Mouse (Mus musculus): ENCODE results near the gene Rbms3.

DNA sequence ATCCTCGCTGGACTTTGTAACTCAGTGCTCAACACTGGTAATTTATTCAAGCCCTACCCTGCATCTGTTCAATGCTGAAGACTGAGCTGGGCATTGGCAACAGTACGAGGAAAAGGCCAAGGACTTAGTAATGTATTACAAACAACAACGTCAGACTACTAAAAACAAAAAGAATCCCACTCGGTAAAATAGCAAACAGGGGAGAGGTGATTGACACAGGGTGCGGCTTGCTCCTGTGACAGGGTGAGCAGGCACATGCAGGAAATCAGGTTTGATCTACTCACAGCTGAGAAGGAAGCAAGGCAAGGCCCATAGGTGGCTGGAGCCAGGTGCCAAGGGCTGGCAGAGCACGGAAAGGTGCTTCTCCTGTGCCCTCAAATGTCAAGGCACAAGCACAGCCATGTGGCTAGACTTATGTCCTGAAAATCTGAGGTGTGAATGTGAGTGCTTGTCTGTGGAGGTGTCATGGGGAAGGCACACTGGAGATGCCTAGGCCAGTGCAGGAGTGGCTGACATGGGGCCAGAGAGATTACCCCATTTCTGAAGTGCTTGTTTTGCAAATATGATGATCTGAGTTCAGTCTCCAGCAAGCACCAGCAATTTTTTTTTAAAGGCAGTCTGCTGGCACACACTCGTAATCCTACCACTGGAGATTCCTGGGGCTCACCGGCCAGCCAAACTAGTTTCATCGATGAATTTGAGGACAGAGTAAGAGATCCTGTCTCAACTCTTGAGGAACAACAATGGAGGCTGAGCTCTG lies 251.4 kb downstream of the Rbms3 start:
- TF ChIP-seq ZC3H11A (IDR thresholded peaks at IDR 0.05; ENCODE audit: borderline replicate concordance, low read depth, low read length) (no peak), CHD2 (IDR thresholded peaks at IDR 0.05; ENCODE audit: low read depth, low read length) (no peak), ZNF384 (IDR thresholded peaks at IDR 0.05; ENCODE audit: low read depth, low read length) (no peak), HCFC1 (IDR thresholded peaks at IDR 0.05; ENCODE audit: borderline replicate concordance, insufficient read depth, low read length) (no peak)

All from ES-E14 (cell line).